Mouse (Mus musculus): ENCODE measurements at regions not wholly inside any gene's neighbourhood (a gene's known extent, or its start where the extent isn't known, plus 50 kb on each side); places are given as distances from the start of the nearest gene placed in this dataset.

DNA sequence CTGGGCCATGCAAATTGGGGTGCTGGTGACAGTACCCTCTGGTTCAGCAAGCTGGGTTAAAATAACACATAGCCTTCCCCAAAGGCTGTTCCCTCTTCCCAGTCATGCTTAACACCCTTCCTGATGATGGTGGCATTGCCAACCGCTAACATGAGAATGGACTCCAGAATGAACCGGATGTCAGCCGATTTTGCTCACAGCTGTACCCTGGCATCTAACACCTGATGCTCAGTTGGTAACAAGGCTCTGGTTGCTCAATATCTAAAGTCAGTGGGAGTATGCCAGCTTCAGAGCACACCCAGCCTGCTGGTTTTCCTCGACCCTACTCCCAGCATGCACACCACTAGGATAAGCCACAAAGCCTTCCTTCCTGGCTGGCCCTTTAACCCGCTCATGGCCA is 164.6 kb upstream of the Nfe2l3 start:
- TF ChIP-seq CTCF (IDR thresholded peaks at IDR 0.05) (no peak), EP300 (IDR thresholded peaks at IDR 0.05) (no peak)

Measured in lung, postnatal 0 days (tissue).